Mouse (Mus musculus) heart, adult 8-10 months (tissue): ENCODE results near the gene Zfp266. TPM values are rescaled to one million over a fixed set of nuclear protein-coding genes. Genes with fewer than 3 reads are reported as not detected.

Experiments used
- DNase-seq: peaks from one replicate; pipeline ENCODE4 v3.0.0; 2022; ENCODE audit warnings: low spot score
- total RNA-seq, 4 experiments: library from RNA; stranded (reverse); gene quantifications; 2 replicates each; pipeline ENCODE4 v1.2.4; 2022

Zfp266 gene
- total RNA-seq, 4 experiments from 2014 or later: 20.3 to 28.4 (median 21.8) TPM

GRCm38 (mm10) chr9:20492527-20493233 is 28.5 kb downstream of the Zfp266 start, which contains the start of gene Zfp426:
Zfp426 (minus strand) TSS chr9:20492746.
- DNase-seq: peak; percentile 77

GRCm38 (mm10) chr9:20491858-20492526 is 29.2 kb downstream of the Zfp266 start:
- no peak for DNase-seq

- DNase-seq: no peak
Measured at GRCm38 (mm10) chr9:20489536-20489935, 31.7 kb downstream of the Zfp266 start.

GRCm38 (mm10) chr9:20479396-20479795 is 41.8 kb downstream of the Zfp266 start:
- DNase-seq: no peak

GRCm38 (mm10) chr9:20476632-20477031 is 44.6 kb downstream of the Zfp266 start:
- DNase-seq: no peak

GRCm38 (mm10) chr9:20466761-20467442 is 54.3 kb downstream of the Zfp266 start:
- DNase-seq: peak; percentile 72

- peak; percentile 78 for DNase-seq
Measured at GRCm38 (mm10) chr9:20459377-20460317, 61.6 kb downstream of the Zfp266 start, which contains the start of gene Zfp26. Zfp26 (minus strand) TSS chr9:20460162.

GRCm38 (mm10) chr9:20453647-20454046 is 67.6 kb downstream of the Zfp266 start:
- no peak for DNase-seq

GRCm38 (mm10) chr9:20451493-20451892 is 69.7 kb downstream of the Zfp266 start:
- DNase-seq: no peak

Other genes with a start within 250 kb of the Zfp266 start
- gene Olfr39, start 239.1 kb downstream of the Zfp266 start, total RNA-seq: not detected
- gene Olfr873, start 222.9 kb downstream of the Zfp266 start, total RNA-seq: not detected
- under 1 TPM in 1 of 4 experiments, not detected in 3; 0.08 TPM for gene Olfr18, start 185.3 kb downstream of the Zfp266 start, total RNA-seq
- gene Zfp560, start 136.2 kb downstream of the Zfp266 start, total RNA-seq: 10 to 100 TPM; 10.6 to 11.2 (median 10.8) TPM
- 1 to 10 TPM; 5.8 to 8.3 (median 6.4) TPM for gene Zfp26, start 61.3 kb downstream of the Zfp266 start, total RNA-seq
- gene Zfp426, start 28.7 kb downstream of the Zfp266 start, total RNA-seq: 10 to 100 TPM in 2 of 4 experiments, 1 to 10 TPM in 2; 9.3 to 11.2 (median 9.9) TPM
- gene Zfp846, start 59.9 kb upstream of the Zfp266 start, total RNA-seq: 1 to 10 TPM; 3.2 to 5.7 (median 5.1) TPM
- 100 to 1,000 TPM; 229 to 288 (median 277) TPM for gene Ubl5, start 121.5 kb upstream of the Zfp266 start, total RNA-seq
- 10 to 100 TPM in 2 of 4 experiments, 1 to 10 TPM in 2; 8.2 to 11.4 (median 10.2) TPM for gene Fbxl12, start 123.3 kb upstream of the Zfp266 start, total RNA-seq
- gene Pin1, start 130.7 kb upstream of the Zfp266 start, total RNA-seq: 10 to 100 TPM; 18.2 to 20.3 (median 19.7) TPM
- gene Olfm2, start 224.9 kb upstream of the Zfp266 start, total RNA-seq: under 1 TPM in 3 of 4 experiments, not detected in 1; 0.16 to 0.22 (median 0.22) TPM